Mouse (Mus musculus): ENCODE results near the gene Rnf34. TPM values are rescaled to one million over a fixed set of nuclear protein-coding genes. Genes with fewer than 3 reads are reported as not detected.

Rnf34 gene
- polyA plus RNA-seq, 1 experiment from 2014 or later: 51.1 TPM

GRCm38 (mm10) chr5:122900558-122901171 lies 50.8 kb downstream of the Rnf34 start:
- Histone ChIP-seq H3K27ac (ENCODE audit: low read depth, low read length) (peak overlapping the region; percentile 83), H3K9me3 (ENCODE audit: control insufficient read depth, low read length) (no peaks in the 10 kb centered on the region), H3K36me3 (ENCODE audit: control insufficient read depth, insufficient read depth, low read length) (no peaks in the 10 kb centered on the region), H3K4me3 (ENCODE audit: low read depth, low read length) (peak overlapping the region; percentile 89), H3K4me1 (replicated peaks; ENCODE audit: control insufficient read depth, insufficient read depth, low read length) (peaks cover 11% of the 10 kb centered on the region), H3K27me3 (ENCODE audit: control insufficient read depth, insufficient read depth, low read length) (no peaks in the 10 kb centered on the region), H3K9ac (ENCODE audit: low read length) (peak overlapping the region; percentile 92), H3K4me2 (ENCODE audit: low read depth, low read length, severe bottlenecking) (peak overlapping the region; percentile 84)
- DNase-seq (ENCODE audit: low spot score) (no peak), ATAC-seq (replicated peaks; ENCODE audit: low FRiP score) (no peak)
- 3% methylated on average over 23 of the region's 33 CpGs for WGBS

- H3K4me1 ChIP-seq (replicated peaks; ENCODE audit: control insufficient read depth, insufficient read depth, low read length): peaks cover 11% of the 10 kb centered on the region
- 62% methylated on average over 11 of the region's 11 CpGs for WGBS
- H3K4me2 ChIP-seq (ENCODE audit: low read depth, low read length, severe bottlenecking): peak overlapping the region; percentile 84; the same call in 1 of the 2 replicates
- DNase-seq (ENCODE audit: low spot score) (no peak), ATAC-seq (replicated peaks; ENCODE audit: low FRiP score) (no peak)
- H3K27me3 ChIP-seq (ENCODE audit: control insufficient read depth, insufficient read depth, low read length): no peaks in the 10 kb centered on the region
- peak overlapping the region; percentile 92 for H3K9ac ChIP-seq (ENCODE audit: low read length)
- H3K36me3 ChIP-seq (ENCODE audit: control insufficient read depth, insufficient read depth, low read length): no peaks in the 10 kb centered on the region
- H3K4me3 ChIP-seq (ENCODE audit: low read depth, low read length): no peak overlapping the region
- H3K9me3 ChIP-seq (ENCODE audit: control insufficient read depth, low read length): no peaks in the 10 kb centered on the region
- no peak overlapping the region for H3K27ac ChIP-seq (ENCODE audit: low read depth, low read length)
Measured at GRCm38 (mm10) chr5:122901179-122901578, 51.3 kb downstream of the Rnf34 start.

- Histone ChIP-seq H3K27ac (ENCODE audit: low read depth, low read length) (no peak overlapping the region), H3K36me3 (ENCODE audit: control insufficient read depth, insufficient read depth, low read length) (no peaks in the 10 kb centered on the region), H3K9ac (ENCODE audit: low read length) (no peak overlapping the region), H3K9me3 (ENCODE audit: control insufficient read depth, low read length) (no peaks in the 10 kb centered on the region), H3K27me3 (ENCODE audit: control insufficient read depth, insufficient read depth, low read length) (no peaks in the 10 kb centered on the region), H3K4me2 (ENCODE audit: low read depth, low read length, severe bottlenecking) (no peak overlapping the region), H3K4me3 (ENCODE audit: low read depth, low read length) (no peak overlapping the region), H3K4me1 (replicated peaks; ENCODE audit: control insufficient read depth, insufficient read depth, low read length) (peaks cover 11% of the 10 kb centered on the region)
- ATAC-seq (replicated peaks; ENCODE audit: low FRiP score): no peak
- WGBS: 65% methylated on average over 3 of the region's 3 CpGs
- DNase-seq (ENCODE audit: low spot score): no peak
Measured at GRCm38 (mm10) chr5:122901666-122902065, 51.8 kb downstream of the Rnf34 start.

GRCm38 (mm10) chr5:122902228-122902627 lies 52.4 kb downstream of the Rnf34 start:
- WGBS: 85% methylated on average over 6 of the region's 6 CpGs
- H3K9ac ChIP-seq (ENCODE audit: low read length): no peak overlapping the region
- no peaks in the 10 kb centered on the region for H3K9me3 ChIP-seq (ENCODE audit: control insufficient read depth, low read length)
- no peak overlapping the region for H3K4me2 ChIP-seq (ENCODE audit: low read depth, low read length, severe bottlenecking)
- no peaks in the 10 kb centered on the region for H3K36me3 ChIP-seq (ENCODE audit: control insufficient read depth, insufficient read depth, low read length)
- ATAC-seq (replicated peaks; ENCODE audit: low FRiP score) (no peak), DNase-seq (ENCODE audit: low spot score) (no peak)
- no peak overlapping the region for H3K4me3 ChIP-seq (ENCODE audit: low read depth, low read length)
- no peak overlapping the region for H3K27ac ChIP-seq (ENCODE audit: low read depth, low read length)
- peaks cover 11% of the 10 kb centered on the region for H3K4me1 ChIP-seq (replicated peaks; ENCODE audit: control insufficient read depth, insufficient read depth, low read length)
- H3K27me3 ChIP-seq (ENCODE audit: control insufficient read depth, insufficient read depth, low read length): no peaks in the 10 kb centered on the region

GRCm38 (mm10) chr5:122903165-122903564 lies 53.3 kb downstream of the Rnf34 start:
- Histone ChIP-seq H3K9me3 (ENCODE audit: control insufficient read depth, low read length) (no peaks in the 10 kb centered on the region), H3K4me1 (replicated peaks; ENCODE audit: control insufficient read depth, insufficient read depth, low read length) (peaks cover 7% of the 10 kb centered on the region), H3K9ac (ENCODE audit: low read length) (no peak overlapping the region), H3K27me3 (ENCODE audit: control insufficient read depth, insufficient read depth, low read length) (no peaks in the 10 kb centered on the region), H3K27ac (ENCODE audit: low read depth, low read length) (no peak overlapping the region), H3K4me2 (ENCODE audit: low read depth, low read length, severe bottlenecking) (no peak overlapping the region), H3K4me3 (ENCODE audit: low read depth, low read length) (no peak overlapping the region), H3K36me3 (ENCODE audit: control insufficient read depth, insufficient read depth, low read length) (no peaks in the 10 kb centered on the region)
- ATAC-seq (replicated peaks; ENCODE audit: low FRiP score): no peak
- DNase-seq (ENCODE audit: low spot score): no peak
- WGBS: 78% methylated on average over 5 of the region's 5 CpGs

GRCm38 (mm10) chr5:122907182-122907581 lies 57.3 kb downstream of the Rnf34 start:
- Histone ChIP-seq H3K27ac (ENCODE audit: low read depth, low read length) (no peak overlapping the region), H3K4me3 (ENCODE audit: low read depth, low read length) (no peak overlapping the region), H3K4me1 (replicated peaks; ENCODE audit: control insufficient read depth, insufficient read depth, low read length) (no peaks in the 10 kb centered on the region), H3K4me2 (ENCODE audit: low read depth, low read length, severe bottlenecking) (no peak overlapping the region), H3K27me3 (ENCODE audit: control insufficient read depth, insufficient read depth, low read length) (no peaks in the 10 kb centered on the region), H3K9ac (ENCODE audit: low read length) (no peak overlapping the region), H3K9me3 (ENCODE audit: control insufficient read depth, low read length) (no peaks in the 10 kb centered on the region), H3K36me3 (ENCODE audit: control insufficient read depth, insufficient read depth, low read length) (no peaks in the 10 kb centered on the region)
- 86% methylated on average over 1 of the region's 1 CpGs for whole genome bisulfite sequencing
- DNase-seq (ENCODE audit: low spot score): no peak
- ATAC-seq (replicated peaks; ENCODE audit: low FRiP score): no peak

GRCm38 (mm10) chr5:122908001-122908400 lies 58.2 kb downstream of the Rnf34 start:
- no peaks in the 10 kb centered on the region for H3K27me3 ChIP-seq (ENCODE audit: control insufficient read depth, insufficient read depth, low read length)
- WGBS: 89% methylated on average over 2 of the region's 2 CpGs
- H3K4me1 ChIP-seq (replicated peaks; ENCODE audit: control insufficient read depth, insufficient read depth, low read length): no peaks in the 10 kb centered on the region
- DNase-seq (ENCODE audit: low spot score) (no peak), ATAC-seq (replicated peaks; ENCODE audit: low FRiP score) (no peak)
- no peak overlapping the region for H3K4me2 ChIP-seq (ENCODE audit: low read depth, low read length, severe bottlenecking)
- H3K9ac ChIP-seq (ENCODE audit: low read length): no peak overlapping the region
- H3K9me3 ChIP-seq (ENCODE audit: control insufficient read depth, low read length): no peaks in the 10 kb centered on the region
- no peak overlapping the region for H3K27ac ChIP-seq (ENCODE audit: low read depth, low read length)
- no peaks in the 10 kb centered on the region for H3K36me3 ChIP-seq (ENCODE audit: control insufficient read depth, insufficient read depth, low read length)
- no peak overlapping the region for H3K4me3 ChIP-seq (ENCODE audit: low read depth, low read length)

GRCm38 (mm10) chr5:122909481-122909880 lies 59.6 kb downstream of the Rnf34 start:
- 88% methylated on average over 18 of the region's 18 CpGs for WGBS
- DNase-seq (ENCODE audit: low spot score) (no peak), ATAC-seq (replicated peaks; ENCODE audit: low FRiP score) (no peak)
- Histone ChIP-seq H3K9me3 (ENCODE audit: control insufficient read depth, low read length) (no peaks in the 10 kb centered on the region), H3K4me2 (ENCODE audit: low read depth, low read length, severe bottlenecking) (no peak overlapping the region), H3K27me3 (ENCODE audit: control insufficient read depth, insufficient read depth, low read length) (no peaks in the 10 kb centered on the region), H3K9ac (ENCODE audit: low read length) (no peak overlapping the region), H3K27ac (ENCODE audit: low read depth, low read length) (no peak overlapping the region), H3K4me1 (replicated peaks; ENCODE audit: control insufficient read depth, insufficient read depth, low read length) (no peaks in the 10 kb centered on the region), H3K4me3 (ENCODE audit: low read depth, low read length) (no peak overlapping the region), H3K36me3 (ENCODE audit: control insufficient read depth, insufficient read depth, low read length) (no peaks in the 10 kb centered on the region)

GRCm38 (mm10) chr5:122912863-122913262 lies 63.0 kb downstream of the Rnf34 start:
- no peak for DNase-seq (ENCODE audit: low spot score)
- no peak overlapping the region for H3K9ac ChIP-seq (ENCODE audit: low read length)
- 89% methylated on average over 4 of the region's 4 CpGs for WGBS
- no peak for ATAC-seq (replicated peaks; ENCODE audit: low FRiP score)
- no peaks in the 10 kb centered on the region for H3K9me3 ChIP-seq (ENCODE audit: control insufficient read depth, low read length)
- H3K4me3 ChIP-seq (ENCODE audit: low read depth, low read length): no peak overlapping the region
- H3K4me2 ChIP-seq (ENCODE audit: low read depth, low read length, severe bottlenecking): no peak overlapping the region
- H3K36me3 ChIP-seq (ENCODE audit: control insufficient read depth, insufficient read depth, low read length): no peaks in the 10 kb centered on the region
- H3K27me3 ChIP-seq (ENCODE audit: control insufficient read depth, insufficient read depth, low read length): no peaks in the 10 kb centered on the region
- H3K4me1 ChIP-seq (replicated peaks; ENCODE audit: control insufficient read depth, insufficient read depth, low read length): no peaks in the 10 kb centered on the region
- no peak overlapping the region for H3K27ac ChIP-seq (ENCODE audit: low read depth, low read length)
